Mouse (Mus musculus): Measurements from ENCODE around the gene Ankfy1. TPM values are rescaled to one million over a fixed set of nuclear protein-coding genes. Genes with fewer than 3 reads are reported as not detected.
"Not testable (repeated sequence)": the region's sequence is repeated elsewhere in the genome, so short reads cannot be mapped to it uniquely, and the experiment has no call there.

The Ankfy1 gene
- polyA plus RNA-seq, 1 experiment from 2014 or later: 29.2 TPM

GRCm38 (mm10) chr11:72695025-72695424, 5.2 kb downstream of the Ankfy1 start:
- ATAC-seq (ENCODE audit: low read depth) (no peak), DNase-seq (ENCODE audit: low spot score) (no peak)
- peaks cover 6% of the 10 kb centered on the region; the same call in 1 of the 2 replicates for H3K9me3 ChIP-seq (ENCODE audit: control insufficient read depth, low read length)
- no peak overlapping the region for H3K4me3 ChIP-seq (ENCODE audit: low read depth, low read length)
- no peak overlapping the region for H3K4me2 ChIP-seq (ENCODE audit: low read depth, low read length)
- no peak overlapping the region for H3K9ac ChIP-seq (ENCODE audit: low read depth, low read length)
- H3K27me3 ChIP-seq (replicated peaks; ENCODE audit: control insufficient read depth, insufficient read depth, low read length): no peaks in the 10 kb centered on the region
- 0 out of 2 replicates have a peak, but pooled peaks cover 4% of the 10 kb centered on the region for H3K36me3 ChIP-seq (ENCODE audit: control insufficient read depth, insufficient read depth, low read length)
- H3K4me1 ChIP-seq (ENCODE audit: control insufficient read depth, insufficient read depth, low read length): peaks cover 7% of the 10 kb centered on the region
- over 99% methylated on average over 3 of the region's 3 CpGs for WGBS
- no peak overlapping the region for H3K27ac ChIP-seq (replicated peaks; ENCODE audit: low read depth, low read length)

DNA sequence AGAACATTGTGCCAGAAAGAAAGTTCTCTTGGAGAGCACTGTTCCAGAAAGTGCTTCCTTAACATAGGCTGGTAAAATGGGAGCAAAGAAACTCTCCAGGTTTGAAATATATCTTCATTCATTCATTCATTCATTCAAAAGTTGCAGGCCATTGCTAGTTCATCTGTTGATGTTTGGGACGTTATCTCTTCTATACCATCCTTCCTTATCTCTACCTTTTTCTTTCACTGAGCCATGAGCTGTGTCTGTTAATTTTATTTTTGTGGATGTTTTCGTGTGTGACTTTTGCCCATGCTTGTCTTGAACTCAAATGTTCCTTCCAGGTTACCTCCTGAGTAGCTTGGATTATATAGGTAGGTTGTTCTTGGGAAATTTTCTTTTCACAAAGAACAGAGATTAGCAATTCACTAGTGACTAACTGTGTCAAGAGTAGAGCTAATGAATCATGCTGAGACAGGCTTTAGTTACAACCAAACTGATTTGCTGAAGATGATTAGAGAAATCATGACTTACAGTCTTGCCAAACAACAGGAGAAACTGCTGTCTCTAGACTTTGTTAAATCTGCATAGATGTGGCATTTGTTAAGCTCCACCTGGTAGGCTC, 6.7 kb downstream of the Ankfy1 start:
- Histone ChIP-seq H3K27me3 (replicated peaks; ENCODE audit: control insufficient read depth, insufficient read depth, low read length) (no peaks in the 10 kb centered on the region), H3K9me3 (ENCODE audit: control insufficient read depth, low read length) (peaks cover 6% of the 10 kb centered on the region; the same call in 1 of the 2 replicates), H3K27ac (replicated peaks; ENCODE audit: low read depth, low read length) (no peak overlapping the region), H3K4me3 (ENCODE audit: low read depth, low read length) (no peak overlapping the region), H3K4me2 (ENCODE audit: low read depth, low read length) (no peak overlapping the region), H3K9ac (ENCODE audit: low read depth, low read length) (no peak overlapping the region), H3K36me3 (ENCODE audit: control insufficient read depth, insufficient read depth, low read length) (0 out of 2 replicates have a peak, but pooled peaks cover 4% of the 10 kb centered on the region), H3K4me1 (ENCODE audit: control insufficient read depth, insufficient read depth, low read length) (no peaks in the 10 kb centered on the region)
- ATAC-seq (ENCODE audit: low read depth) (no peak), DNase-seq (ENCODE audit: low spot score) (no peak)
- 92% methylated on average over 2 of the region's 2 CpGs for WGBS

- DNase-seq (ENCODE audit: low spot score) (no peak), ATAC-seq (ENCODE audit: low read depth) (no peak)
- peaks cover 6% of the 10 kb centered on the region; the same call in 1 of the 2 replicates for H3K9me3 ChIP-seq (ENCODE audit: control insufficient read depth, low read length)
- 0 out of 2 replicates have a peak, but pooled peaks cover 4% of the 10 kb centered on the region for H3K36me3 ChIP-seq (ENCODE audit: control insufficient read depth, insufficient read depth, low read length)
- no peak overlapping the region for H3K4me2 ChIP-seq (ENCODE audit: low read depth, low read length)
- H3K4me3 ChIP-seq (ENCODE audit: low read depth, low read length): no peak overlapping the region
- no peak overlapping the region for H3K9ac ChIP-seq (ENCODE audit: low read depth, low read length)
- H3K27me3 ChIP-seq (replicated peaks; ENCODE audit: control insufficient read depth, insufficient read depth, low read length): no peaks in the 10 kb centered on the region
- no peaks in the 10 kb centered on the region for H3K4me1 ChIP-seq (ENCODE audit: control insufficient read depth, insufficient read depth, low read length)
- H3K27ac ChIP-seq (replicated peaks; ENCODE audit: low read depth, low read length): no peak overlapping the region
Observed at GRCm38 (mm10) chr11:72697323-72697722, 7.5 kb downstream of the Ankfy1 start.

GRCm38 (mm10) chr11:72705111-72705510, 15.3 kb downstream of the Ankfy1 start:
- not testable (repeated sequence) for H3K27me3 ChIP-seq (replicated peaks; ENCODE audit: control insufficient read depth, insufficient read depth, low read length)

DNA sequence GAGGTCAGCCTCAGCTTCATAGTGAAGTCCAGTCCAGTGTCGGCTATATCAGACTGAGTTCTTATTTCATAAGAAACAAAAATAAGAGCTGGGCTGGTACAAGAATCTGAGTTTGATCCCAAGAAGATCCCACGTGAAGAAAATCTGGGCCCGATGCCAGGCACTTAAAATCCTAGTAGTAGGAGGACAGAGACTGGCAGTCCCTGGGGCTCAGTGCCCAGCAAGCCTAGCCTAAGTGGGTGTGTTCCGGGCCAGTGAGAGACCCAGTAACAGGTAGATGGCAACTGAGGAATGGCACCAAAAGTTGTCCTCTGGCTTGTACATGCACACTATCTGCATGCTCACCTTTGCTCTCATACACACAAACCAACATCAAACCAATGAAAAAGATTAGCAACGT, 22.9 kb downstream of the Ankfy1 start:
- no peaks in the 10 kb centered on the region for H3K9me3 ChIP-seq (ENCODE audit: control insufficient read depth, low read length)
- DNase-seq (ENCODE audit: low spot score) (no peak), ATAC-seq (ENCODE audit: low read depth) (no peak)
- peaks cover 44% of the 10 kb centered on the region for H3K36me3 ChIP-seq (ENCODE audit: control insufficient read depth, insufficient read depth, low read length)
- no peak overlapping the region for H3K27ac ChIP-seq (replicated peaks; ENCODE audit: low read depth, low read length)
- 88% methylated on average over 5 of the region's 5 CpGs for WGBS
- no peak overlapping the region for H3K4me3 ChIP-seq (ENCODE audit: low read depth, low read length)
- H3K9ac ChIP-seq (ENCODE audit: low read depth, low read length): no peak overlapping the region
- H3K4me1 ChIP-seq (ENCODE audit: control insufficient read depth, insufficient read depth, low read length): no peaks in the 10 kb centered on the region
- no peaks in the 10 kb centered on the region for H3K27me3 ChIP-seq (replicated peaks; ENCODE audit: control insufficient read depth, insufficient read depth, low read length)
- no peak overlapping the region for H3K4me2 ChIP-seq (ENCODE audit: low read depth, low read length)

More at GRCm38 (mm10) chr11:72705111-72705510, 15.3 kb downstream of the Ankfy1 start:
- not testable (repeated sequence) for DNase-seq (ENCODE audit: low spot score); H3K4me1 ChIP-seq (ENCODE audit: control insufficient read depth, insufficient read depth, low read length); H3K9me3 ChIP-seq (ENCODE audit: control insufficient read depth, low read length); H3K36me3 ChIP-seq (ENCODE audit: control insufficient read depth, insufficient read depth, low read length); H3K4me3 ChIP-seq (ENCODE audit: low read depth, low read length); H3K9ac ChIP-seq (ENCODE audit: low read depth, low read length); ATAC-seq (ENCODE audit: low read depth); H3K27ac ChIP-seq (replicated peaks; ENCODE audit: low read depth, low read length); H3K4me2 ChIP-seq (ENCODE audit: low read depth, low read length)
- 95% methylated on average over 2 of the region's 2 CpGs for WGBS

DNA sequence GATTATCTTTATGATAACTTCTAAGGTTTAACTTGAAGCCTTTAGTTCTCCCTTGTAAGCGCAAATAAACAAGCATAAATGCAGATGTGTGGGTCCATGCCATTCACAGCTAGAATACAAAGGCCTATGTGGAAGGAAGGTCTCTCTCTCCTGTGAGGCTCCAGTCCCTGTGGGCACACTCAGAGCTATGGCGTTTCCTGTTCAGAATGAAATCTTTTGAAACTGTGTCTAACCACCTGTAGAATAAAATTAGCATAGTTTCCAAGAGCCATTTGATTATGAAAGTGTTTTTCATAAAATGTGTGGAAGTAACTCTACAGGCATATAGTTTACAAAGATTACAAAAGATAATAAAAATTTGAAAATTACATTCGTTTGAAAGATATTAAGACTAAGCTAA, 28.4 kb downstream of the Ankfy1 start:
- H3K27me3 ChIP-seq (replicated peaks; ENCODE audit: control insufficient read depth, insufficient read depth, low read length): no peaks in the 10 kb centered on the region
- ATAC-seq (ENCODE audit: low read depth) (no peak), DNase-seq (ENCODE audit: low spot score) (no peak)
- 89% methylated on average over 3 of the region's 3 CpGs for WGBS
- H3K4me1 ChIP-seq (ENCODE audit: control insufficient read depth, insufficient read depth, low read length): no peaks in the 10 kb centered on the region
- no peak overlapping the region for H3K27ac ChIP-seq (replicated peaks; ENCODE audit: low read depth, low read length)
- H3K4me3 ChIP-seq (ENCODE audit: low read depth, low read length): no peak overlapping the region
- H3K36me3 ChIP-seq (ENCODE audit: control insufficient read depth, insufficient read depth, low read length): peaks cover 40% of the 10 kb centered on the region
- no peak overlapping the region for H3K9ac ChIP-seq (ENCODE audit: low read depth, low read length)
- H3K4me2 ChIP-seq (ENCODE audit: low read depth, low read length): no peak overlapping the region
- no peaks in the 10 kb centered on the region for H3K9me3 ChIP-seq (ENCODE audit: control insufficient read depth, low read length)

GRCm38 (mm10) chr11:72723165-72723564, 33.4 kb downstream of the Ankfy1 start:
- no peak overlapping the region for H3K9ac ChIP-seq (ENCODE audit: low read depth, low read length)
- no peaks in the 10 kb centered on the region for H3K27me3 ChIP-seq (replicated peaks; ENCODE audit: control insufficient read depth, insufficient read depth, low read length)
- H3K4me1 ChIP-seq (ENCODE audit: control insufficient read depth, insufficient read depth, low read length): no peaks in the 10 kb centered on the region
- no peak overlapping the region for H3K4me2 ChIP-seq (ENCODE audit: low read depth, low read length)
- no peak overlapping the region for H3K4me3 ChIP-seq (ENCODE audit: low read depth, low read length)
- DNase-seq (ENCODE audit: low spot score) (no peak), ATAC-seq (ENCODE audit: low read depth) (no peak)
- whole genome bisulfite sequencing: 35% methylated on average over 2 of the region's 2 CpGs
- H3K36me3 ChIP-seq (ENCODE audit: control insufficient read depth, insufficient read depth, low read length): peaks cover 15% of the 10 kb centered on the region
- no peaks in the 10 kb centered on the region for H3K9me3 ChIP-seq (ENCODE audit: control insufficient read depth, low read length)
- H3K27ac ChIP-seq (replicated peaks; ENCODE audit: low read depth, low read length): no peak overlapping the region

- Histone ChIP-seq H3K27me3 (replicated peaks; ENCODE audit: control insufficient read depth, insufficient read depth, low read length) (no peaks in the 10 kb centered on the region), H3K9ac (ENCODE audit: low read depth, low read length) (no peak overlapping the region), H3K36me3 (ENCODE audit: control insufficient read depth, insufficient read depth, low read length) (peaks cover 19% of the 10 kb centered on the region), H3K27ac (replicated peaks; ENCODE audit: low read depth, low read length) (no peak overlapping the region), H3K4me2 (ENCODE audit: low read depth, low read length) (no peak overlapping the region), H3K4me3 (ENCODE audit: low read depth, low read length) (no peak overlapping the region), H3K4me1 (ENCODE audit: control insufficient read depth, insufficient read depth, low read length) (no peaks in the 10 kb centered on the region), H3K9me3 (ENCODE audit: control insufficient read depth, low read length) (no peaks in the 10 kb centered on the region)
- peak; percentile 22 for DNase-seq (ENCODE audit: low spot score)
- no peak for ATAC-seq (ENCODE audit: low read depth)
Observed at GRCm38 (mm10) chr11:72723871-72724270, 34.1 kb downstream of the Ankfy1 start.

- no peaks in the 10 kb centered on the region for H3K4me1 ChIP-seq (ENCODE audit: control insufficient read depth, insufficient read depth, low read length)
- DNase-seq (ENCODE audit: low spot score) (peak; percentile 7), ATAC-seq (ENCODE audit: low read depth) (no peak)
- H3K27ac ChIP-seq (replicated peaks; ENCODE audit: low read depth, low read length): no peak overlapping the region
- peaks cover 40% of the 10 kb centered on the region for H3K36me3 ChIP-seq (ENCODE audit: control insufficient read depth, insufficient read depth, low read length)
- H3K9ac ChIP-seq (ENCODE audit: low read depth, low read length): no peak overlapping the region
- H3K27me3 ChIP-seq (replicated peaks; ENCODE audit: control insufficient read depth, insufficient read depth, low read length): no peaks in the 10 kb centered on the region
- H3K4me2 ChIP-seq (ENCODE audit: low read depth, low read length): no peak overlapping the region
- H3K9me3 ChIP-seq (ENCODE audit: control insufficient read depth, low read length): no peaks in the 10 kb centered on the region
- no peak overlapping the region for H3K4me3 ChIP-seq (ENCODE audit: low read depth, low read length)
Observed at GRCm38 (mm10) chr11:72726023-72726422, 36.2 kb downstream of the Ankfy1 start.
